Mouse (Mus musculus): ENCODE results near the gene Bcl6. TPM values are rescaled to one million over a fixed set of nuclear protein-coding genes. Genes with fewer than 3 reads are reported as not detected.
A peak's percentile ranks its signal among the peaks of the same experiment; 100 is the strongest.

Bcl6 gene
- 10 to 100 TPM; 43.5 to 54.8 TPM for total RNA-seq (2021)
- long read RNA-seq, experiment 1, partial matches to known transcripts, result 2 of 4 reads
- long read RNA-seq, experiment 1, other reads (novel, unspliced or antisense), result 0 of 4 reads
- long read RNA-seq, experiment 2, partial matches to known transcripts, result 3 of 8 reads
- long read RNA-seq, experiment 2, other reads (novel, unspliced or antisense), result 5 of 8 reads

DNA sequence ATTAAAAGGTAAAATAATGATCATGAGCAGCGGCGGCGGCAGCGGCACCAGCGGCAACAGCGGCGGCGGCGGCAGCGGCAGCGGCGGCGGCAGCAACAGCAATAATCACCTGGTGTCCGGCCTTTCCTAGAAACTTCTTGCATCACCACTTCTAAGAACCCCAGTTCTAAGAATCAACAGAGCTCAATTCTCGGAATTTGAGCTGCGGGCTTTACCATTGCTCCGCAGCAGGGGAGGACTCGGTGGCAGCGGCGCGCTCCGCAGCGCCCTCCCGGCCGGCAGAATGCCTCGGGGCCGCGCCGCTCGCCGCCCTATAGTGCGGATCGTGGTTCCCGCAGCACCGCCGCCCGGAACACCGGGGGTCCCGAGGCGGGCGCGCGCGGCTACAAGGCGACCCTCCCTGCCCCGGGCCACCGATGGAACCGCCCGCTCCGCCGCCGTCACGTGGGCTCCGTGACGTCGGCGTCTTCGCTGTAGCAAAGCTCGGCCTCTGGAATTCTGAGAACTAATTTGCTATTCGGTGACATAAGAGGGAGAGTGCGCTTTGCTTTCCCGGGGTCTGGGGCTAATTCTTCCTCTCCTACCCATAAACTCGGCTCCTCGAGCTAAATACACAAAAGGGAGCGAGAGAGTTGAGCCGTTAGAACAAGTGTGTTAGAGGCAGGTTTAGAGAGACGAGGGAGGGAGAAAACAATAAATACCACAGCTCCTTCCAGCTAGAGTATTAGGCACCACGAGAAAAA, at the start of gene Bcl6, which contains the start of gene Gm37419:
TSS of gene Bcl6 (minus strand) at position 387 of the 743 bp plus-strand sequence.
TSS of gene Gm37419 (plus strand) at position 17 of the 743 bp plus-strand sequence.
- peak; percentile 80 to 91 for DNase-seq (ENCODE audit: low spot score in 2 of 2)

DNA sequence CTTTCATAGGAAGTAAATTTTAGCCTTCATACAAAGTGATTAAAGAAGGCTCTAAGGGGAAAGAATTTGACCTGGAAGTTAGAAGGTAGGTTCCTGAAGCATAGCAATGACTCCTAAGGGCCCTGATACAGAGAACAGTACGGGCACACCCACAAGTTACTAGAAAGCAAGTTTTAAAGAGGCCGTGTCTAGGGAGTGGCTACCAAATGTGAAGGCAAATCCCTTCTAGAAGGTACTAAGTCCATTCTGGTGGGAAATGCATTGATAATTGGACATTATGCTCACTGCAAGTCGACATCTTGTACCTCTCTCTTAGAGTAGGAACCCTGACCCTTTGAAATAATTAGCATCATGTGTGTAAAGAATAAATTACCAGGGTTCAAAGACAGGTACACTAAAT, 47.7 kb upstream of the Bcl6 start:
- DNase-seq (ENCODE audit: low spot score in 2 of 2), result no peak

GRCm38 (mm10) chr16:24035767-24036166, 47.1 kb upstream of the Bcl6 start:
- no peak for DNase-seq (ENCODE audit: low spot score in 2 of 2)

DNA sequence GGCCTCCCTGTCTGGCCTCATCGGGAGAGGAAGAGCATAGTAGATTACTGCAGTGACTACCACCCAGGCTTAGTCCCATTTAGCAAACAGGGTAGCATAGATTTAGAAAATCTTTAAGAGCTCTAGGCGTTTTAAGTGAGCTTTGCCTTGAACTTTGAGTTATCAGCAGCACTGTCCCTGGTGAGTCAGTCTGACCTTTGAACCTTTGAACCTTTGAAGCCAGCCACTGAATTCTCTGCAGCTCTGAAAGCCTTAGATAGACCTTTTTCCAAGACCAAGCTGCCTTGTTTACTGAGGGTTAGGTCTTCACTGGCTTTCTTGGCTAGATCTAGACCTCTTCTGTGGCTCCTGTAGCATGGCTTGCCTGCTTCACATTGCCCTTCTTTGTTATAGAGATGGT, 45.8 kb upstream of the Bcl6 start:
- DNase-seq (ENCODE audit: low spot score in 2 of 2), result no peak

DNA sequence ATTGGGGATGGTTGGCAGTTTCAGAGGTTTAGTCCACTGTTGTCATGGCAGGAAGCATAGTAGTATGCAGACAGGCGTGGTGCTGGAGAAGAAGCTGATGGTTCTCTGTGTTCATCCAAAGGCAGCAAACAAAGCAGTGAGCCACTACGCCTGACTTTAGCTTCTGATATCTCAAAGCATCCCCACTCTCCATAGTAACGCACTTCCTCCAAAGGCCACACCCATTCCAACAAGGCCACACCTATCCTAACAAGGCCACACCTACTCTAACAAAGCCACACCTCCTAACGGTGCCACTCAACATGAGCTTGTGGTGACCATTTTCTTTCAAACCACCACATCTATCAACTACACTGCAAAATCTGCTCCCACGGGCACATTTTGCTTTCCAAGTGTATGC, 44.6 kb upstream of the Bcl6 start:
- DNase-seq (ENCODE audit: low spot score in 2 of 2), result no peak

- DNase-seq (ENCODE audit: low spot score in 2 of 2), result no peak
Measured at GRCm38 (mm10) chr16:24029965-24030672, 41.5 kb upstream of the Bcl6 start.

- DNase-seq (ENCODE audit: low spot score in 2 of 2), result no peak
Measured at GRCm38 (mm10) chr16:24025442-24025841, 36.8 kb upstream of the Bcl6 start.

DNA sequence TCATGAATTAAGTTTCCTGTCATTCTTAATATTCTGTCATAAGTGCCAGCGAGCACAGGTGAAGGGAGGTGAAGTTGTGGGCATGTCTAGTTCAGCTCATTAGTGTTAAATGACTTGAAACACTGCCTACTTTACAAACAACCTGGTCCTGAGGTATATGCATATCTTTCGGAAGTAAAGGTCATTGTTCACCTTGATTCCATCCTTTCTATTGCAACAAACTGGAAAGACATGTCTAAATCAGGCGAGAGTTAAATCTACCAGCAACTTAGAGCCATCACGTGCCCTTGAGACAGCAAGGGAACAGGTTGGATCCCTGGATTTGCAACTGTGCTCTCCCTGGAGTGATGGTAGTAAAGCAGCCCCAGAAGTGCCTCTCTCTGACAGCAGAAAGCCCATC, 34.0 kb upstream of the Bcl6 start:
- no peak for DNase-seq (ENCODE audit: low spot score in 2 of 2)

GRCm38 (mm10) chr16:24021722-24022121, 33.1 kb upstream of the Bcl6 start:
- no peak for DNase-seq (ENCODE audit: low spot score in 2 of 2)

DNA sequence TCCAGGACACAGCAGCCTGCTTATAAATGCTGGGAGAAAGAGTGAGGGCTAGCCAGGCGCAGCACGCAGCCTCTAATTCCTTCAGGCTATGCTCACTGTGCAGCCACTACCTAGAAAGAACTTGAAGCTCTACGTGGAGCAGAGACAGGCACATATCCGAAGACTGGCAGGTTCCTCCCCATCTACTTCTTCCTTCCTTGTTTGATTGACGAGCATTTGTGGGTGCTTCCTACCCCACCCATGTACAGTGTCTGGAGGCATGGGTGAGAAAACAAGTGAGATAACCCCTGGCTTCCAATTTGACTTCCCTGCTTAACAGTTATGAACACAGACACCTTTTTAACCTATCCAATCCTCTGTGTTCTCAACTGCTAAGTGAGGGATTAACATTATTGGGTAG, 28.1 kb upstream of the Bcl6 start:
- DNase-seq (ENCODE audit: low spot score in 2 of 2), result no peak

DNA sequence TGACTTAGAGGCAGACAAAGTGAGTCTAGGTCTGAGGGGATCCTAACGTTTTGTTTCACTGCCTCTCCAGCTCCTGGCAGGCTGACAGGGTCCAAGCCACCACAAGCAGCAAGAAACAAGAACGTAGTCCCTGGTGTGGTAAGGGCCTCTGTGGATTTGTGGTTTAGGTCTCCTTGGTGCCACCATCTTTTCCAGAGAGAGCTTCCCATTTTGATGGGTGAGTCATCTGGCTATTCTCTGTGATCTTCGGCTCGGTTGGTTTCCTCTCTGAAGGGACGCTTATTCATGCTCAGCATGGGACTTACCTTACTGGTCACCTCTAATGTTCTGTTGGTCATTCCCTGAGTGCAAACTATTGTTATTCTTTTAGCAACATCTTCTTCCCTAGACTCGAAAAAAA, 27.6 kb upstream of the Bcl6 start:
- DNase-seq (ENCODE audit: low spot score in 2 of 2), result no peak

- DNase-seq (ENCODE audit: low spot score in 2 of 2), result no peak
Measured at GRCm38 (mm10) chr16:24014378-24014777, 25.7 kb upstream of the Bcl6 start.

GRCm38 (mm10) chr16:24012066-24012465, 23.4 kb upstream of the Bcl6 start:
- no peak for DNase-seq (ENCODE audit: low spot score in 2 of 2)

DNA sequence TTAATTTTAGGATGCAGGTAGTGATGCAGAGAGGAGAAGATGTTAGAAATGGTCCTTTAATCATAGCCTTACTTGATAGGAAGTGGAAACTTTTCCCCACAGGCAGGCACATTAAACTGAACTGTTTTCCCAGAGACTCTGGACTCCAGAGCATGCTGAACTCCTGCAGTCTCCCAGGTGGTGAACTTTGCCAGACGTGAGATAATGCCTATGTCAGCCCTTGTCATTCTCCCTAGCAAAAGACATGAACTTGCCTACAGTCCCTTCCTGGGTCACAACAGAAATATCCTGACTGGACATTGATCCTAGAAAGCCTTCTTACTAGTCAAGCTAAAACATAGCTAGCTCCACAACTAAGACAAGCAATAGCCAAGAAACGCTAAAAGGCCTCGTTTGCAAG, 22.7 kb upstream of the Bcl6 start:
- DNase-seq (ENCODE audit: low spot score in 2 of 2), result no peak

GRCm38 (mm10) chr16:24009891-24010290, 21.2 kb upstream of the Bcl6 start:
- no peak for DNase-seq (ENCODE audit: low spot score in 2 of 2)

- DNase-seq (ENCODE audit: low spot score in 2 of 2), result no peak
Measured at GRCm38 (mm10) chr16:24005928-24006327, 17.3 kb upstream of the Bcl6 start.

DNA sequence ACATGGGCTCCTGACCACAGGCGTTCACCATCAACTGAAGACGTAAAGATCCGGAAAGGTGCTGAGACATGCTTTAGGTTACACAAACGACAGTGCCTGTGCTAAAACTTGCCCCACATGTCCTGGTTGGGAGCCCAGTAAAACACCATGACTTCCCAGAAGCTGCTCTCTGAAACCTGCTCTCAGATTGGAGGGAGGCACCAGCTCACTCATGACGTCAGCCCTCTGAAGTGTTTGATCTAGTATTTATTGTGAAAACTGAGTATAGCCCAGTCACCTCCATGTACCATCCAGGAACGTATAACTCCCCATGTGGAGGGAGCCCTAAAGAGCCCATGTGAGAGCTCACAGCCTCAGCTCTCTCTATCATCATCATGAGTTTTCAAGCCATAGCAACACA, 9.3 kb upstream of the Bcl6 start:
- no peak for DNase-seq (ENCODE audit: low spot score in 2 of 2)

GRCm38 (mm10) chr16:23997228-23997627, 8.6 kb upstream of the Bcl6 start:
- no peak for DNase-seq (ENCODE audit: low spot score in 2 of 2)

GRCm38 (mm10) chr16:23996342-23996741, 7.7 kb upstream of the Bcl6 start:
- DNase-seq (ENCODE audit: low spot score in 2 of 2), result no peak

DNA sequence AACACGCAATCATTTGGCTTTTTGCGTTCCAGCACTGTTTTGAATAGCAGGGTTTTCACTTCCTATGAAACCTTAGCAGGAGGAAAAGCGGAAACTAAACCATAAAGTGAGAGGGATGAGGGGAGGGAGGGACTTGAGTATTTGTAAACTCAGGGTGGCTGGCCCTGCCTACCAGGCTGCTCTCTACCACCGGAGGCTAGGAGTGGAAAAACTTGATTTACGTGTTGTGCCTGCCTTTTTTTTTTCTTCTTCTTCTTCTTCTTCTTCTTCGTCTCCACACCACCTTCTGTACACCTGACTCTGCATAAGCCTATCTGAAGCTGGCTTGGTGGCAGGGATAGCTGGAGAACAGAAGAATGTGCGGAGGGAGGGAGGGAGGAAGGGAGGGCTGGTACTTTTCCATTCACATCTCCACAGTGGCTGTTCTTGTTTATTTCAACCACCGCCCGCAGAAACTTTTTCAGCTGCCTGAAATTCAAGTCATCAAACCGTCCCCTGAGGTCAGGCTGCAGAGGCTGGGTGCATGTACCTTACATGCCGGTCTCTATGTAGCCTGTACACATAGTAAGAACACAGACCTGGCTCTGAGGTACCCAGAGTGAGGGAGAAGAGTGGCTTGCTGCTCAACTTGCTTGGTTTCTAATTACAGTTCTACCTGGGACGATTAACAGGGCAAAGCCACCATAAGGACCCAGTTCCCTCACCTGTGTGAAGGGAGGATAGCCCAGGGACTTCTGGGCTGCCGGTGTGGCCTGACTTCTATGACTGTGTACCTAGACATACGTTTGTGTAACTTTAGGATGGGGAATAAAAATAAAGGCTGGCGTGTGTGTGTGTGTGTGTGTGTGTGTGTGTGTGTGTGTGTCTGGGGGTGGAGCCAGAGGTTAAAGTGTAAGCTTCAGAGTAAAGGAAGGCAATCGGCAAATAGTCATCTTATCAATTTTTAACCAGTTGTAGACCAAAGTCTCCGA, 5.0 kb upstream of the Bcl6 start:
- peak in 1 of 2 experiments; percentile 27 for DNase-seq (ENCODE audit: low spot score in 2 of 2)
